Mouse (Mus musculus) neural tube, embryonic 11.5 days (tissue): ENCODE data around the gene Clec12b. TPM values are rescaled to one million over a fixed set of nuclear protein-coding genes. Genes with fewer than 3 reads are reported as not detected.

Experiments used
- ATAC-seq: fragments of 200-750 bp; cut with Nextera tagmentation; 2 replicates; pipeline ENCODE4 v1.8.0; 2017; ENCODE audit warnings: moderate number of reproducible peaks, mild to moderate bottlenecking, moderate TSS enrichment, moderate library complexity; ENCODE audit not compliant: insufficient read depth, low FRiP score, low TSS enrichment
- DNase-seq: peaks from one replicate; pipeline ENCODE4 v3.0.0-alpha.2; 2015; ENCODE audit warnings: low spot score
- H3K27ac ChIP-seq: fragments of 300-500 bp; sonication (generic); 2 replicates; pipeline ENCODE4 v1.5.1; 2014; ENCODE audit warnings: low read depth, mild to moderate bottlenecking, low read length
- H3K27me3 ChIP-seq: fragments of 300-500 bp; sonication (generic); 2 replicates; pipeline ENCODE4 v1.6.1; 2014; ENCODE audit warnings: mild to moderate bottlenecking, low read length, mixed read lengths; ENCODE audit not compliant: control insufficient read depth, insufficient read depth
- H3K36me3 ChIP-seq: fragments of 300-500 bp; sonication (generic); 2 replicates; pipeline ENCODE4 v1.6.1; 2014; ENCODE audit warnings: mild to moderate bottlenecking, low read length, moderate library complexity, mixed read lengths; ENCODE audit not compliant: control insufficient read depth, insufficient read depth
- H3K4me1 ChIP-seq: fragments of 300-500 bp; sonication (generic); 2 replicates; pipeline ENCODE4 v1.6.1; 2014; ENCODE audit warnings: low read length, mixed read lengths; ENCODE audit not compliant: control insufficient read depth, insufficient read depth
- H3K4me2 ChIP-seq: fragments of 300-500 bp; sonication (generic); 2 replicates; pipeline ENCODE4 v1.6.1; 2014; ENCODE audit warnings: low read depth, mild to moderate bottlenecking, moderate library complexity
- H3K4me3 ChIP-seq: fragments of 300-500 bp; sonication (generic); 2 replicates; pipeline ENCODE4 v1.5.1; 2014; ENCODE audit warnings: low read depth, low read length
- H3K9ac ChIP-seq: fragments of 300-500 bp; sonication (generic); 2 replicates; pipeline ENCODE4 v1.6.1; 2014; ENCODE audit warnings: mild to moderate bottlenecking, low read length
- H3K9me3 ChIP-seq: fragments of 300-500 bp; sonication (generic); 2 replicates; pipeline ENCODE4 v1.6.1; 2016; ENCODE audit warnings: low read length; ENCODE audit not compliant: control insufficient read depth
- WGBS: fragments of 180-500 bp; shearing (Covaris S2); extraction: QIAGEN DNeasy Blood & Tissue Kit; methylation state at CpG from one replicate; pipeline ENCODE4 v1.1.7; 2014; 5-methylcytosine and 5-hydroxymethylcytosine counted together
- polyA plus RNA-seq: library from polyadenylated mRNA; unstranded; fragments of >200 nt; fragmentation: Nextera tagmentation; extraction: Ambion mirVana; gene quantifications from 2 replicates; pipeline ENCODE4 v1.2.1, GENCODE M21; 2014

The Clec12b gene
- polyA plus RNA-seq, 1 experiment from 2014 or later = not detected

DNA sequence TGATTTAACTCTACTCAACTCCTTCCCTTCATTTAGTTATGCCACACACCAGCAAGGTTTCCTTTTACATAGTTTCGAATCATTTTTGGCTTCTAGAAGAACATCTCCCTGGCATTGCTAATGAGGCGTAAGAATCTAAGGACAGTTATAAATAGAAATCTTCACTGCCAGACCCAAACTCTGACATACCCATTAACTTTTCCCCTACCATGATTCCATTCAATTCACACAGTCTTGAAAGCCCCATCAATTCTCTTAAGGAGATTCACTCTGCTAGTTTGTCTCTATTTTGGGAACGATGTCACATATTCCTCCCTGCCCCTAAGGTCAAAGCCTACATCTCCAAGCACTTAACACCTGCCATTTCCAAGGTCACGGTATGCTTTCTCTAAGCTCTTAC lies 674 bp downstream of the Clec12b start:
- no peaks in the 10 kb centered on the region for H3K36me3 ChIP-seq
- ATAC-seq = no peak
- no peak for DNase-seq
- H3K9ac ChIP-seq = no peak overlapping the region
- no peaks in the 10 kb centered on the region for H3K4me1 ChIP-seq
- 52% methylated on average over 4 of the region's 4 CpGs for WGBS
- H3K9me3 ChIP-seq = no peaks in the 10 kb centered on the region
- H3K27me3 ChIP-seq = no peaks in the 10 kb centered on the region
- H3K4me2 ChIP-seq = no peak overlapping the region
- H3K27ac ChIP-seq = no peak overlapping the region
- no peak overlapping the region for H3K4me3 ChIP-seq

DNA sequence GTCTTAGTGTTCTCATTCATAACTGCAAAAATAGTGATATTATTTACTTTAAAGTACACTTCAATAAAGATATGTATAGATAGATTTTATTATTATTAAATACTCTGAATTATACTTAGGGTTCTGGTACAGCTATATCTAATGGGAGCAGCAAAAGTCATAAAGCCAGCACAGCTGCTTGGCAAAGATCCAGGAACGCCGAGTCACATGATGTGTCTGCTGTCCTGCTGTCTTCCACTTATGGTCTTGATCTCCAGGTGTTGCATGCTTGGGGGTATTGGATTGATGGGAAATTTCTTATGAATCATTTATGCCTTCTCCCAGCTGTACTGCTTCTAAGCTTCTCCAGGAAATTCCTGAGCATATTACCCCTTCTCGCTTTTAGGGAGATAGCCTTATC lies 2.2 kb downstream of the Clec12b start:
- Histone ChIP-seq H3K36me3 (no peaks in the 10 kb centered on the region), H3K27me3 (no peaks in the 10 kb centered on the region), H3K9ac (no peak overlapping the region), H3K4me1 (no peaks in the 10 kb centered on the region), H3K4me2 (no peak overlapping the region), H3K9me3 (no peaks in the 10 kb centered on the region), H3K4me3 (no peak overlapping the region), H3K27ac (no peak overlapping the region)
- DNase-seq = no peak
- no peak for ATAC-seq
- WGBS = 87% methylated on average over 3 of the region's 3 CpGs

- no peaks in the 10 kb centered on the region for H3K36me3 ChIP-seq
- ATAC-seq = no peak
- DNase-seq = no peak
- no peaks in the 10 kb centered on the region for H3K4me1 ChIP-seq
- H3K27ac ChIP-seq = no peak overlapping the region
- H3K4me3 ChIP-seq = no peak overlapping the region
- H3K9me3 ChIP-seq = no peaks in the 10 kb centered on the region
- no peak overlapping the region for H3K4me2 ChIP-seq
- no peaks in the 10 kb centered on the region for H3K27me3 ChIP-seq
- 71% methylated on average over 1 of the region's 1 CpGs for WGBS
- no peak overlapping the region for H3K9ac ChIP-seq
Measured at GRCm38 (mm10) chr6:129381736-129382135, 3.9 kb downstream of the Clec12b start.

DNA sequence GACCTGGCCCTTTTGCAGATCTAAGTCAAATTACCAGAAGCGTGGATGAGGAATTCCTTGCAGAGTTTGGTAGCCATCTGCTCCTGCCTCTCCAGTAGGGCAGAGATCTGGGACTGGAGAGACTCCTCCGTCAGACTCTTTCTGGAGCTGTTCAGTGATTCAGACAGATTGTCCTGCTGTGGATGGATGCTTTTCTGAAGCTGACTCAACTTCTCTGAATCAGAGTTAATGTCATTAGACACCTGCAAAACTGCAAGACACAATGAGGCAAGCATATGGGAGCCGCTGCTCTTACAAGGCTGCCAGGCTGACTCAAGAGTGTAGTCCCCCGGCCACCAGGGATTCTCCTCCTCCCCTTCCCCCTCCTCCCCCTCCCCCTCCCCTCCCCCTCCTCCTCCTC lies 5.2 kb downstream of the Clec12b start:
- Histone ChIP-seq H3K9ac (no peak overlapping the region), H3K9me3 (no peaks in the 10 kb centered on the region), H3K27ac (no peak overlapping the region), H3K4me3 (no peak overlapping the region), H3K27me3 (no peaks in the 10 kb centered on the region), H3K4me1 (no peaks in the 10 kb centered on the region), H3K4me2 (no peak overlapping the region), H3K36me3 (no peaks in the 10 kb centered on the region)
- WGBS = 63% methylated on average over 4 of the region's 4 CpGs
- ATAC-seq = no peak
- no peak for DNase-seq

DNA sequence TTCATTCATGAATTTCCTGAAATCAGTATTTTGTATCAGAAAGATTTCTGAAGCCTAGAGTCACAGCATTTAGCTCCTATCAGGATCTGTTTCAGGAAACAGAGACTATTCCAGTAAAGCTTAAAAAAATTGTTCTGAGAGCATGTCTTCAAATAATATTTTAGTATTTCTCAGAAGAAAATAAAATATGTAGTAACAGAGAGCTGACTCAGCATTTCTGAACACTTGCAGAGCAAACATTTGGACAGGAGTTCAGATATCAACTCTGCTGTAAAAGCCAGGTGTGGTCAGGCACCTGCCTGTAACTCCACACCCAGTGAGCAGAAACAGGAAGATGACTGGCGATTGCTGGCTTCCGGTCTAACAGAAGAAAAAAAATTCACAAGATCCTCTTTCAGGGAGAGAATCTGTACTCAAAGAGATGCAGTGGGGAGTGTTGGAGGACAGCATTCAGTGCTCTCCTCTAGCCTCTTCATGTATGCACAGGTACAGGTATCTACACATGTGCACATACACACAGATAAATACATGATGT lies 10.7 kb downstream of the Clec12b start:
- Histone ChIP-seq H3K4me1 (no peaks in the 10 kb centered on the region), H3K9me3 (no peaks in the 10 kb centered on the region), H3K4me3 (no peak overlapping the region), H3K27ac (no peak overlapping the region), H3K9ac (no peak overlapping the region), H3K27me3 (no peaks in the 10 kb centered on the region), H3K4me2 (no peak overlapping the region), H3K36me3 (no peaks in the 10 kb centered on the region)
- DNase-seq = no peak
- 89% methylated on average over 2 of the region's 2 CpGs for WGBS
- no peak for ATAC-seq

- Histone ChIP-seq H3K36me3 (no peaks in the 10 kb centered on the region), H3K4me3 (no peak overlapping the region), H3K27me3 (no peaks in the 10 kb centered on the region), H3K9ac (no peak overlapping the region), H3K4me1 (no peaks in the 10 kb centered on the region), H3K4me2 (no peak overlapping the region), H3K9me3 (no peaks in the 10 kb centered on the region), H3K27ac (no peak overlapping the region)
- ATAC-seq (no peak), DNase-seq (no peak)
- 77% methylated on average over 7 of the region's 7 CpGs for WGBS
Measured at GRCm38 (mm10) chr6:129369374-129370132, 16.1 kb downstream of the Clec12b start.

DNA sequence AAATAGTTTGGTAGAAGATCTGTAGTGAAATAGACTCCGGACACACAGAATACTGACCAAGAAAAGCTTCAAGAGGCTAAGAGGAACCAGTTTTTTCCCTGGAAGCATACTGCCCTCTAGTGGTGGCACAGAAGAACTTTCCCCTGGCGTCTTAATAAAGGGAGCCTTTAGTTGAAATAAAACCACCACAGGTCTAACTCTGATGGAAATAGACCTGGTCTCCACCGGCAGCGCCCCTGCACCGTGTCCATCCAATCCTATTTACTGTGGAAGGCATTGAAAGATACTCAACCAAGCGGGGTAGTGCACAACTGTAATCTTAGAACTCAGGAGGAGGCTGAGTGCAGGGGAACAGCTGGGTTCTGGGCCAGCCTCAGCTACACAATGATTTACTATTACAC lies 19.7 kb downstream of the Clec12b start:
- peak; percentile 56; the same call in 1 of the 2 replicates for ATAC-seq
- no peak overlapping the region for H3K4me3 ChIP-seq
- 23% methylated on average over 6 of the region's 6 CpGs for whole genome bisulfite sequencing
- H3K9me3 ChIP-seq = no peaks in the 10 kb centered on the region
- peak; percentile 40 for DNase-seq
- no peaks in the 10 kb centered on the region for H3K4me1 ChIP-seq
- no peaks in the 10 kb centered on the region for H3K36me3 ChIP-seq
- no peak overlapping the region for H3K4me2 ChIP-seq
- H3K27ac ChIP-seq = no peak overlapping the region
- no peak overlapping the region for H3K9ac ChIP-seq
- H3K27me3 ChIP-seq = no peaks in the 10 kb centered on the region

DNA sequence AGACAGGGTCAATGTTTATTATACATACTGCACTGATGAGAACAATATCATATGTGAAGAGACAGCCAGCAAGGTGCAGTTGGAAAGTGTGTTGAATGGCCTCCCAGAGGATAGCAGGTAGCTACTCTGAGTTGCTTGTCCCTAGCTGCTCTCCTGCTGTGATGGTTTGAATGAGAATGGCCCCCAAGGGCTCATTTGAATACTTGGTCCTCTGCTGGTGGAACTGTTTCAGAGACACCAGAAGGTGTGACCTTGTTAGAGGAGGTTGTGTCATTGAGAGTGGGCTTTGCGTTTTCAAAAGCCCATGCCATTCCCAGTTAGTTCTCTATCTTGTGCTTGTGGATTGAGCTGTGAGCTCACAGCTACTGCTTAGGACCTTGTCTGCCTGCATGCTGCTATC lies 21.7 kb downstream of the Clec12b start:
- H3K9me3 ChIP-seq = no peaks in the 10 kb centered on the region
- no peak overlapping the region for H3K9ac ChIP-seq
- H3K4me3 ChIP-seq = no peak overlapping the region
- H3K4me1 ChIP-seq = no peaks in the 10 kb centered on the region
- 17% methylated on average over 1 of the region's 1 CpGs for WGBS
- H3K4me2 ChIP-seq = no peak overlapping the region
- H3K27ac ChIP-seq = no peak overlapping the region
- H3K36me3 ChIP-seq = no peaks in the 10 kb centered on the region
- H3K27me3 ChIP-seq = no peaks in the 10 kb centered on the region
- ATAC-seq (no peak), DNase-seq (no peak)

- no peaks in the 10 kb centered on the region for H3K36me3 ChIP-seq
- H3K4me2 ChIP-seq = no peak overlapping the region
- no peaks in the 10 kb centered on the region for H3K9me3 ChIP-seq
- 96% methylated on average over 2 of the region's 2 CpGs for WGBS
- H3K9ac ChIP-seq = no peak overlapping the region
- no peak for DNase-seq
- H3K4me1 ChIP-seq = no peaks in the 10 kb centered on the region
- no peak for ATAC-seq
- H3K27me3 ChIP-seq = no peaks in the 10 kb centered on the region
- no peak overlapping the region for H3K27ac ChIP-seq
- H3K4me3 ChIP-seq = no peak overlapping the region
Measured at GRCm38 (mm10) chr6:129359515-129359914, 26.2 kb downstream of the Clec12b start.
